Mouse (Mus musculus) small intestine, adult 2 months (tissue): ENCODE measurements around the gene Bcl7c. TPM values are rescaled to one million over a fixed set of nuclear protein-coding genes. Genes with fewer than 3 reads are reported as not detected.
"Not testable (repeated sequence)": the region's sequence is repeated elsewhere in the genome, so short reads cannot be mapped to it uniquely, and the experiment has no call there.

Experiments used
- H3K27ac ChIP-seq: fragments of 200-500 bp; 2 replicates; pipeline ENCODE4 v1.5.1; 2012; ENCODE audit warnings: low read depth, low read length, control low read depth, inconsistent platforms; ENCODE audit not compliant: insufficient read depth
- H3K27me3 ChIP-seq: fragments of 200-500 bp; 2 replicates; pipeline ENCODE4 v1.6.1; 2012; ENCODE audit warnings: mild to moderate bottlenecking, moderate library complexity, low read length, inconsistent platforms; ENCODE audit not compliant: control insufficient read depth, insufficient read depth
- H3K36me3 ChIP-seq: fragments of 200-500 bp; 2 replicates; pipeline ENCODE4 v1.6.1; 2012; ENCODE audit warnings: mild to moderate bottlenecking, low read length, control low read depth, inconsistent platforms; ENCODE audit not compliant: control insufficient read depth, insufficient read depth
- H3K4me1 ChIP-seq: fragments of 200-500 bp; 2 replicates; pipeline ENCODE4 v1.6.1; 2012; ENCODE audit warnings: low read length, inconsistent platforms, mixed read lengths; ENCODE audit not compliant: control insufficient read depth, insufficient read depth, insufficient read length
- H3K4me3 ChIP-seq: fragments of 200-500 bp; 2 replicates; pipeline ENCODE4 v1.5.1; 2012; ENCODE audit warnings: low read depth, mild to moderate bottlenecking, control low read depth, inconsistent platforms, low read length, moderate library complexity
- CTCF ChIP-seq: fragments of 200-500 bp; IDR thresholded peaks from 2 replicates; pipeline ENCODE4 v1.5.1; 2012; ENCODE audit warnings: low read depth, mild to moderate bottlenecking, control low read depth, inconsistent platforms, low read length, moderate library complexity, mixed read lengths; ENCODE audit not compliant: insufficient replicate concordance, insufficient read length; ENCODE audit errors: extremely low read depth
- POLR2A ChIP-seq: fragments of 200-500 bp; IDR thresholded peaks from 2 replicates; pipeline ENCODE4 v1.6.1; 2012; ENCODE audit warnings: low read depth, mild to moderate bottlenecking, control low read depth, inconsistent platforms, low read length, moderate library complexity
- WGBS: fragments of 180-500 bp; shearing (Covaris S2); methylation state at CpG from one replicate; pipeline ENCODE4 v1.1.7; 2018; 5-methylcytosine and 5-hydroxymethylcytosine counted together
- polyA plus RNA-seq: library from polyadenylated mRNA; depleted of rRNA; stranded (reverse); fragments of >200 nt; gene quantifications from 2 replicates; pipeline ENCODE4 v1.2.3, GENCODE M21; 2012

Gene Bcl7c
- polyA plus RNA-seq, 1 experiment, result 24.6 TPM

DNA sequence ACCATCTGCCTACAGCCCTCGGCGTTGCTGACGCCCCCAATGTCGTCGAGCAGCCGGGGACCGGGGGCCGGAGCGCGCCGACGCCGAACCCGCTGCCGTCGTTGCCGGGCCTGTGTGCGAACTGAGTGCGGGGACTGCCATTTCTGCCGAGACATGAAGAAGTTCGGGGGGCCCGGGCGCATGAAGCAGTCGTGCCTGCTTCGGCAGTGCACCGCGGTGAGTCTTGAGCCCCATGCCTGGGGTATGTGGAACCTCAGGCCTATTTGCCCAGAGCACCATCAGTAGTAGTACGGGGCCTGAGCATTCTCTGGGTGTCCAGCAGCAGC, 39.5 kb upstream of the Bcl7c start:
- Histone ChIP-seq H3K4me3 (no peak overlapping the region), H3K4me1 (peaks cover 4% of the 10 kb centered on the region; the same call in 1 of the 2 replicates), H3K27me3 (no peaks in the 10 kb centered on the region), H3K36me3 (peaks cover 36% of the 10 kb centered on the region), H3K27ac (no peak overlapping the region)
- TF ChIP-seq CTCF, result no peak
- no peak for TF ChIP-seq POLR2A
- WGBS, result 93% methylated on average over 28 of the region's 28 CpGs

DNA sequence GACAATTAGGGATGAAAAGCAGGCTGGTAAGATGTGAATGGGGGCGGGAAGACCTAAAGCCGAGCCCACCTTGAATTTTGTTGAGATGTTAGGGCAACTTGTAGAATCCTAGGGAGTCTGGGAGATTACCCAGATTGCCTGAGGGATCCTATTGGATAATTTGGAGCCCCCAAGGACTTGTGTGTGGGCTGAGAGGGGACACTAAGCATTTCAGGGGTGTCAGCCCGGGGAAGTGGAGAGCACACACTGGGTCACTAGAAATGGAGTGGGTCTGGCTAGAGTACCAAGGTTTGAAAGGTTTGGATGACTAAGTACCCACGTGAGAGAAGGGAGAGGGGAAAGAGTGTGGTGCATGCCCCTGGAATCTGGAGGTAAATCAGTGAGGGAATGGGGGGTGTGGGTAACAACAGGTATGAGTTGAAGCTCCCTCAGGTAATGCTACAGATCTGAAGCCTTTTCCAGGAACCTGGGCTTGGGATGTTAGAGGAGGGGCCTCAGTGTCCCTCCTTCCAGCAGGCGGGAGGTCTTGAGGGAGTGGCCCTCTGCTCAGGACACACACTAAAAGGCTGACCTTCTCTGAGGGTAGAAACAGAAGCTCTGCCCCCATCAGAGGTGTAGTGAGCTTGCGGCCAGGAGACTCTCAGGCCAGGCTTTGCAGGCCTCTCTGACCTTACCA, 39.0 kb upstream of the Bcl7c start:
- Histone ChIP-seq H3K36me3 (peaks cover 32% of the 10 kb centered on the region), H3K27ac (no peak overlapping the region), H3K27me3 (no peaks in the 10 kb centered on the region), H3K4me1 (peaks cover 4% of the 10 kb centered on the region; the same call in 1 of the 2 replicates), H3K4me3 (no peak overlapping the region)
- TF ChIP-seq CTCF (no peak), POLR2A (no peak)
- 77% methylated on average over 6 of the region's 6 CpGs for WGBS

DNA sequence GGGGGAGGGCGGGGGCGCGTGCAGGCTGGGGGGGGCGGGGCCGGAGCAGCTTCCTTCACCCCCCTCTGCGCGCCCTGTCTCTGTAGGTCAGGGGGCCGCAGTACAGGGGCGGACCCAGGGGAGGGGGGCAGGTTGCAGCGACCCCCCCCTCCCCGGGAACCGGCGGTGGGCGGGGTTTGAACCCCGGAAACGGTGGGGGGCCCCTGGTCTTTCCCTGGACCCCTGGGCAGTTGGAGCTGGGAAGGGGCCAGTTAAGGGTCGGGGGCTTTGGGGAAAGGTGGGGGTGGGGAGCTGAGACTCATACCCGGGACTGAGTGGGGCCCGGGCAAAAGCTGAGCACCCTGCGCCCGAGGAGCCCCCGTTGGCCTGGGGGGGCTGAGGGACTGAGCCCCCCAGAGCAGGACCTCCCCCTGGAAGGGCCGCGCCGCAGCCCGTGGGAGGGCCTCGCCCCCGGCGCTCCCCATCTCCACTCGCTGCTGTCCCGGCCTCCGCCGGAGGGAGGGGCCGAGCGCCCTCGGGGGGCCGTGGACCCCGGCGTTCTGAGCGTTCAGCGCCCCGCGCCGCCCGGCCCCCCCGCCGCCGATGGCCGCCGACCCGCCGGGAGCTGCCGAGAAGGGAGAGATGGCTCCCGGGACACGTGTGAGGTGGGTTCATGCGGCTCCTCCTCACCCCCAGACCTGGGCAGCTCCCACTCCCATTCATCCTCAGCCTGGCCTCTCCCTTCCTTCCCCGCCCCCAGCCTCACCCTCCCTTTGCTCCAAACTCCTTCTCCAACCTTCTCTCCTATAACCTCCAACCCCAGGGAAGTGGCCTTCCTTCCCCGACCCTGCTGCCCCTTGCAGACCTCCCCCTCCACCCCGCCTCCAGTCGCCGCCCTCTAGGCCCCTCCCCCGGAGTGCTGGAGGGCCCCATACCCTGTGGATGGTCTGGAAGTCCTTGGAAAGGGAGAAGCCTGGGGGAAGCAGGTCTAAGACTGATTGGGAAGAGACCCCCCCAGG, 38.1 kb upstream of the Bcl7c start:
- H3K4me1 ChIP-seq, result peaks cover 4% of the 10 kb centered on the region; the same call in 1 of the 2 replicates
- H3K36me3 ChIP-seq, result peaks cover 24% of the 10 kb centered on the region
- H3K27me3 ChIP-seq, result no peaks in the 10 kb centered on the region
- TF ChIP-seq POLR2A, result no peak
- WGBS, result 2% methylated on average over 58 of the region's 62 CpGs
- peak overlapping the region; percentile 96 for H3K4me3 ChIP-seq
- no peak overlapping the region for H3K27ac ChIP-seq

DNA sequence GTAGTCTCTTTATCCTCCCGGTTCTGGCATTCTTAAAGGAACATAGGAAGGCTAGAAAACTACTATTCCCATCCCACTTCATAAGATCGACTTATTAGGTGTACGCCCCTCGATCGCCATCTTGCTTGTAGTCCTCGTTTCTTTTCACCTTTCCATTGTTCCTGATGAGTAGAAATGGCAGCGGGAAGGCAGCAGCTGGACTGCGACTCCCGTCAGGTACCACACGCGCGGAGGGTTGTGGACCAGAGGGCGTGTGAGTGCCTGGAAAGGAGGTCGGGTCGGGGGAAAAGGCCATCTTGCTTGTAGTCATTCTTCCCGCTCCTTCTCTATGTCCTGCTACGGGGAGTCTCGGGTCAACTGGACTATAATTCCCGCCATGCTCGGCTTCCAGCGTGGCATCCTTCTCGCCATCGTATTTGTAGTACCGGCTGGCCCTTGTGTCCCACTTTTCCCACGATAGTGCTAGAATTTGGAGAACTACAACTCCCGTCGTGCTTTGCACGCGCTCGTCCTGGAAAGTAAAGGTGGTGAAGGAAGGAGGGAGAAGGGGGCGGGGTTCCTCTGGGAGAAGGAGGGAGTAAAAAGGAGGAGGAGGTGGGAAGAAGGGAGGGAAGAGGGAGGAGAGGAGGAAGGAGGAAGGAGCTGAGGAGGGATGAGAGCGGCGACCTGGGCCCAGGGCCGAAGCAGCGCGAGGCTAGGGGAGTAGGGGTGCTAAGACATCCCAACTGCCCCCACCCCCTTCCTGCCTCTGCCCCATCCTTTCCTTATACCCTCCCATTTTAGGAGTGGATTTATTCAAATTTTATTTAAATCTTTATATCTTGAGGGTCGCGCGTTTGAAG, 37.1 kb upstream of the Bcl7c start:
- Histone ChIP-seq H3K4me1 (peaks cover 4% of the 10 kb centered on the region; the same call in 1 of the 2 replicates), H3K27me3 (no peaks in the 10 kb centered on the region), H3K4me3 (peak overlapping the region; percentile 96), H3K36me3 (peaks cover 16% of the 10 kb centered on the region), H3K27ac (peak overlapping the region; percentile 73)
- TF ChIP-seq POLR2A (peak; percentile 60), CTCF (no peak)
- WGBS, result under 1% methylated on average over 39 of the region's 39 CpGs

DNA sequence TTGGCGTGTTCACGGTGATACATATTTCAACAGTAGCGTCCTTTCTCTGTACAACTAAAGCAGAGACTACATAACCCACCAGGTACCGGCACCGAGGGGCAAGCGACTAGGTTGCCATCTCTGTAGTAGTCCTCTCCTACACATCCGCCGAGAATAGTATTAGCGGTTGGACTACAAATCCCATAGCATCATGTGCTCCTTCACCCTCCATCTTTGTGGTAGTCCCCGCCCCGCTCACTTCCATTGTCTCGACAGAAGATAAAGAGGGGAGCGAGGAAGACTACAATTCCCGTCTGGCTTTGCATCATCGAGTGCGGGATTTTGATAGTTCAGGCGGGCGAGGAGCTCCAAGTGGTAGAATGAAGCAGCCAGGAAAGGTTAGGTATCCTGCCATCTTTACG, 36.5 kb upstream of the Bcl7c start:
- peaks cover 10% of the 10 kb centered on the region for H3K36me3 ChIP-seq
- peaks cover 4% of the 10 kb centered on the region; the same call in 1 of the 2 replicates for H3K4me1 ChIP-seq
- under 1% methylated on average over 19 of the region's 19 CpGs for WGBS
- H3K27ac ChIP-seq, result peak overlapping the region; percentile 73
- H3K27me3 ChIP-seq, result no peaks in the 10 kb centered on the region
- H3K4me3 ChIP-seq, result peak overlapping the region; percentile 96
- no peak for TF ChIP-seq POLR2A
- 0 out of 2 replicates have a peak, but pooled peaks have one; percentile 6 for TF ChIP-seq CTCF

DNA sequence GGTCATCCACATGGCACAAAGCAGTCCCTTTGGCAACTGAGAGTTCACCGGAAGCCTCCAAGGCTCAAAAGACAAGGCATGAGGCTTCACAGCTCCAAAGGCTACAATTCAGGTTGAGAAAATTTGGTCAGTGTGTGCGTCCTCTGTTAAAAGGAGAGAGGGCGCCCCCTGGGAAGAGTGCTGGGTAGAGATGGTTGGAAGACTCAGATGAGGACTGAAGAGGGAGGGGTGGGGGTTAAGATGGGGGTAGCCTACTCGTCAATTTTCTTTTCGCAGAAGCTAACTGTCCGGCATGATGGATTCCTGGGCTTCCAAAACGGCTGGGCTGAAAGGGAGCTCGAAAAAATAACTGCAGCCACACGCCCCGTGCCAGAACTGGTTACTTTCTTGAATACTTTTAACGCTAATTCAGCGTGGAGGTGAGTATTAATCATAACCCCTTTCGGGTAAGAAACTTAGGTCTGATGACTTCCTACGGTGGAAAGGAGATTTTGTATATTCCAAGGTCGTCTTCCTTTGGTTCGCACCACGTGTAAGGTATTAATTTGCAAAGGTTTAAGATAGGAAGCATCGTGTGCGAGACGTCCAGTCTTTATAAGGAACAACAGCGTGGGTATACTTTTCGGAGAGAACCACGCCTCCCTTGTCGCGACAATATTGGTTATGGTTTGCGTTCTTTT, 35.8 kb upstream of the Bcl7c start, which contains the start of gene Fbxl19:
Gene Fbxl19 (plus strand): TSS at position 178 of the 680 bp plus-strand sequence.
- H3K36me3 ChIP-seq, result peaks cover 3% of the 10 kb centered on the region; the same call in 1 of the 2 replicates
- WGBS, result under 1% methylated on average over 26 of the region's 26 CpGs
- peaks cover 4% of the 10 kb centered on the region; the same call in 1 of the 2 replicates for H3K4me1 ChIP-seq
- no peaks in the 10 kb centered on the region for H3K27me3 ChIP-seq
- TF ChIP-seq CTCF (peak; percentile 64; the same call in 1 of the 2 replicates), POLR2A (no peak)
- peak within 1 kb of the TSS; percentile 73 for H3K27ac ChIP-seq
- H3K4me3 ChIP-seq, result peak within 1 kb of the TSS; percentile 96

DNA sequence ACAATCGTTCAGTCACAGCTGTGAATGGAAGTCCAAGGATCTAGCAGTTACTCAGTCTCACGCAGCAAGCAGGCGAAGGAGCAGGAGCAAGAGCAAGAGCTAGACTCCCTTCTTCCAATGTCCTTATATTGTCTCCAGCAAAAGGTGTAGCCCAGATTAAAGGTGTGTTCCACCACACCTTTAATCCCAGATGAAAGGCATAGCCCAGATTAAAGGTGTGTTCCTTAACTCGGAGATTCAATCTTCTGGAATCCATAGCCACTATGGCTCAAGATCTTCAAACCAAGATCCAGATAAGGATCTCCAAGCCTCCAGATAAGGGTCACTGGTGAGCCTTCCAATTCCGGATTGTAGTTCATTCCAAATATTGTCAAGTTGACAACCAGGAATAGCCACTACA, 23.3 kb upstream of the Bcl7c start, which contains the start of gene Ctf2:
Gene Ctf2 (minus strand): TSS at position 101 of the 400 bp plus-strand sequence.
- not testable (repeated sequence) for H3K36me3 ChIP-seq, H3K27ac ChIP-seq, H3K4me1 ChIP-seq, H3K4me3 ChIP-seq, H3K27me3 ChIP-seq
- WGBS, result 63% methylated on average over 1 of the region's 5 CpGs
